Mouse (Mus musculus): ENCODE results near the gene Col9a3. TPM values are rescaled to one million over a fixed set of nuclear protein-coding genes. Genes with fewer than 3 reads are reported as not detected.

Col9a3 gene
- polyA plus RNA-seq, 1 experiment from 2014 or later: 7.3 TPM

DNA sequence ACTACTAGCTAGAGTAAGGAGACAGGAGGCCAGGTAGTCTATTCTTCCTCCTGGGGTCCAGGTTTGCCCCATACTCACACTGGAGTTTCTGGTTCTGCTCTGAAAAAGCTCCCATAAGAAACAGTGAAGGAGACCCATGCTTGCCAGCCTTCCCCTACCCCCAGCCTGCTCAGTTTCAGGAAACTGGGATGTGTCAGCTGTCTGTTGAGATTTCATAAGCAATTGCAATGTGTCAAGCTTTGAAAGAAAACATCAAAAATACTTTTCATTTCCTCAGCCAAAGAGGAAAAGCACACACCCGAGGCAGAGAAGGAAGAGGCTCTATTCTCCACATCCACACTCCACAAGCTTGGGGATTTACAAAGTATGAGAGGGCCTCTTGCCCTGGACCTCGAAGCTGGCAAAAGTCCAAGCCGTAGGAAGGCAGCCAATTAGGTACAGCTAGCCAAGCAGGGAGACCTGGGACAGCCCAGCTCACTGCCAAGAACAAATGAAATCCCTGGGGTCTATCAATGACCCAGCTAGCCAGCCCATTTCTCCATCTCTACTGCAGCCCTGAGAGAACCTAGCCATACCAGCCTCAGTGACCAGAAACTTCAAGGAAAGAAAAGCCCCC, 28.5 kb upstream of the Col9a3 start:
- ATAC-seq (replicated peaks; ENCODE audit: low FRiP score): no peak
- Histone ChIP-seq H3K36me3 (ENCODE audit: control insufficient read depth, insufficient read depth, low read length) (no peaks in the 10 kb centered on the region), H3K4me1 (replicated peaks; ENCODE audit: control insufficient read depth, insufficient read depth, low read length) (no peaks in the 10 kb centered on the region), H3K4me3 (ENCODE audit: low read depth, low read length) (no peak overlapping the region), H3K27ac (ENCODE audit: low read depth, low read length) (no peak overlapping the region), H3K9me3 (ENCODE audit: control insufficient read depth, low read length) (no peaks in the 10 kb centered on the region), H3K4me2 (ENCODE audit: low read depth, low read length, severe bottlenecking) (no peak overlapping the region), H3K27me3 (ENCODE audit: control insufficient read depth, insufficient read depth, low read length) (no peaks in the 10 kb centered on the region), H3K9ac (ENCODE audit: low read length) (no peak overlapping the region)
- WGBS: 66% methylated on average over 3 of the region's 3 CpGs
- DNase-seq (ENCODE audit: low spot score): no peak

GRCm38 (mm10) chr2:180576482-180576881, 21.1 kb upstream of the Col9a3 start:
- no peak overlapping the region for H3K4me3 ChIP-seq (ENCODE audit: low read depth, low read length)
- no peaks in the 10 kb centered on the region for H3K27me3 ChIP-seq (ENCODE audit: control insufficient read depth, insufficient read depth, low read length)
- ATAC-seq (replicated peaks; ENCODE audit: low FRiP score) (no peak), DNase-seq (ENCODE audit: low spot score) (no peak)
- no peaks in the 10 kb centered on the region for H3K9me3 ChIP-seq (ENCODE audit: control insufficient read depth, low read length)
- no peaks in the 10 kb centered on the region for H3K4me1 ChIP-seq (replicated peaks; ENCODE audit: control insufficient read depth, insufficient read depth, low read length)
- H3K9ac ChIP-seq (ENCODE audit: low read length): no peak overlapping the region
- H3K27ac ChIP-seq (ENCODE audit: low read depth, low read length): no peak overlapping the region
- no peaks in the 10 kb centered on the region for H3K36me3 ChIP-seq (ENCODE audit: control insufficient read depth, insufficient read depth, low read length)
- WGBS: 54% methylated on average over 4 of the region's 4 CpGs
- no peak overlapping the region for H3K4me2 ChIP-seq (ENCODE audit: low read depth, low read length, severe bottlenecking)

GRCm38 (mm10) chr2:180578686-180579085, 18.9 kb upstream of the Col9a3 start:
- ATAC-seq (replicated peaks; ENCODE audit: low FRiP score) (no peak), DNase-seq (ENCODE audit: low spot score) (peak; percentile 90)
- Histone ChIP-seq H3K4me1 (replicated peaks; ENCODE audit: control insufficient read depth, insufficient read depth, low read length) (peaks cover 6% of the 10 kb centered on the region), H3K4me3 (ENCODE audit: low read depth, low read length) (no peak overlapping the region), H3K27ac (ENCODE audit: low read depth, low read length) (no peak overlapping the region), H3K9me3 (ENCODE audit: control insufficient read depth, low read length) (no peaks in the 10 kb centered on the region), H3K36me3 (ENCODE audit: control insufficient read depth, insufficient read depth, low read length) (no peaks in the 10 kb centered on the region), H3K27me3 (ENCODE audit: control insufficient read depth, insufficient read depth, low read length) (no peaks in the 10 kb centered on the region), H3K4me2 (ENCODE audit: low read depth, low read length, severe bottlenecking) (no peak overlapping the region), H3K9ac (ENCODE audit: low read length) (no peak overlapping the region)
- 8% methylated on average over 3 of the region's 3 CpGs for WGBS

- H3K4me2 ChIP-seq (ENCODE audit: low read depth, low read length, severe bottlenecking): no peak within 1 kb of the TSS
- ATAC-seq (replicated peaks; ENCODE audit: low FRiP score) (no peak), DNase-seq (ENCODE audit: low spot score) (no peak)
- no peak within 1 kb of the TSS for H3K4me3 ChIP-seq (ENCODE audit: low read depth, low read length)
- H3K27ac ChIP-seq (ENCODE audit: low read depth, low read length): no peak within 1 kb of the TSS
- no peak within 1 kb of the TSS for H3K9ac ChIP-seq (ENCODE audit: low read length)
- H3K4me1 ChIP-seq (replicated peaks; ENCODE audit: control insufficient read depth, insufficient read depth, low read length): peaks cover 8% of the 10 kb centered on the region
- H3K36me3 ChIP-seq (ENCODE audit: control insufficient read depth, insufficient read depth, low read length): peaks cover 3% of the 10 kb centered on the region; the same call in 1 of the 2 replicates
- no peaks in the 10 kb centered on the region for H3K27me3 ChIP-seq (ENCODE audit: control insufficient read depth, insufficient read depth, low read length)
- WGBS: 82% methylated on average over 3 of the region's 3 CpGs
- H3K9me3 ChIP-seq (ENCODE audit: control insufficient read depth, low read length): no peaks in the 10 kb centered on the region
These were observed 16.6 kb upstream of the Col9a3 start, which contains the start of gene Mrgbp for GRCm38 (mm10) chr2:180581002-180581401. Gene Mrgbp (plus strand): TSS chr2:180581304.

DNA sequence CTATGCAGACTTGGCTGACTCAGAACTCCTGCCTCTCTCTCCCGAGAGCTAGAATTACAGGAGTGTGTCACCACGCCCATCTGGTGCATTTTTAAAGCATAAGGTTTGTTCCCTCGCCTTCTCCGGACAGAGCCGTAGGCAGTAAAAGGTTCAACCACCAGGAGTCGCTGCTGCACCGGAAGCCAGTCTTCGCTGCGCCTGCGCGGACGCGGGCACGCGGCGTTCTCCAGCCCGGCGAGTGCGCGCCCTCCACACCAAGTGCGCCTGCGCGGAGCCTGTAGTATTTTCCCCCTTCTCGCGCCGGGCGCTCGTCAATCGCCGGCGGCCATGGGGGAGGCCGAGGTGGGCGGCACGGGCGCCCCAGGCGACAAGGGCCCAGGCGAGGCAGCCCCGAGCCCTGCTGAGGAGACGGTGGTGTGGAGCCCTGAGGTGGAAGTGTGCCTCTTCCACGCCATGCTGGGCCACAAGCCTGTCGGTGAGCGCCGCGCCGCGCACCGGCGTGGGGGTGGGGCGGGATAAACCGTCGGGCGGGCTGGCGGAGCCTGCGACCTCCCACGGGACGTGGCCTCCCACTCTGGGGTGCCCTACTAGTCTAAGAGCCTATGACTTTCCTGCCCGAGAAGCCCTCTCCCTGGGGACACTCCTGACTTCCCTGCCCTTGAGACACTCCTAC, 15.0 kb upstream of the Col9a3 start:
- under 1% methylated on average over 51 of the region's 57 CpGs for whole genome bisulfite sequencing
- peak overlapping the region; percentile 96 for H3K9ac ChIP-seq (ENCODE audit: low read length)
- peak; percentile 98 for DNase-seq (ENCODE audit: low spot score)

DNA sequence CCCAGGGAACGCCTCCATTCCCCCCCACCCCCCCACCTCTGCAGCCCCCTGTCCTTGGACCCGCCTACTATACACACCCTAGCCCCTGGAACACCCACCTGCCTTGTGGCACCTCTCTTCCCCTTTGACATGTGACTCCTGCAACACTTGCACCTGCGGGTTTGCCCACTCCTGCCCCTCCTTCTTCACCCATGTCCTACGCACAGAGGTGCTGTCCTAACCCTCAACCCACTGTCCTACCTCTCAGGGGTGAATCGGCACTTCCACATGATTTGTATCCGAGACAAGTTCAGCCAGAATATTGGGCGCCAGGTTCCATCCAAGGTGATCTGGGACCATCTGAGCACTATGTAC, 14.5 kb upstream of the Col9a3 start:
- Histone ChIP-seq H3K27ac (ENCODE audit: low read depth, low read length) (no peak overlapping the region), H3K4me3 (ENCODE audit: low read depth, low read length) (peak overlapping the region; percentile 88), H3K27me3 (ENCODE audit: control insufficient read depth, insufficient read depth, low read length) (no peaks in the 10 kb centered on the region), H3K9me3 (ENCODE audit: control insufficient read depth, low read length) (no peaks in the 10 kb centered on the region), H3K4me1 (replicated peaks; ENCODE audit: control insufficient read depth, insufficient read depth, low read length) (peaks cover 8% of the 10 kb centered on the region), H3K9ac (ENCODE audit: low read length) (peak overlapping the region; percentile 96), H3K4me2 (ENCODE audit: low read depth, low read length, severe bottlenecking) (peak overlapping the region; percentile 78), H3K36me3 (ENCODE audit: control insufficient read depth, insufficient read depth, low read length) (peaks cover 6% of the 10 kb centered on the region; the same call in 1 of the 2 replicates)
- no peak for DNase-seq (ENCODE audit: low spot score)
- ATAC-seq (replicated peaks; ENCODE audit: low FRiP score): peak; percentile 58
- 30% methylated on average over 6 of the region's 7 CpGs for WGBS

More for the DNA sequence above, 15.0 kb upstream of the Col9a3 start:
- Histone ChIP-seq H3K4me2 (ENCODE audit: low read depth, low read length, severe bottlenecking) (peak overlapping the region; percentile 78), H3K36me3 (ENCODE audit: control insufficient read depth, insufficient read depth, low read length) (peaks cover 6% of the 10 kb centered on the region; the same call in 1 of the 2 replicates), H3K27me3 (ENCODE audit: control insufficient read depth, insufficient read depth, low read length) (no peaks in the 10 kb centered on the region), H3K4me3 (ENCODE audit: low read depth, low read length) (peak overlapping the region; percentile 88), H3K9me3 (ENCODE audit: control insufficient read depth, low read length) (no peaks in the 10 kb centered on the region), H3K4me1 (replicated peaks; ENCODE audit: control insufficient read depth, insufficient read depth, low read length) (peaks cover 8% of the 10 kb centered on the region), H3K27ac (ENCODE audit: low read depth, low read length) (peak overlapping the region; percentile 50)
- peak; percentile 82 for ATAC-seq (replicated peaks; ENCODE audit: low FRiP score)

- H3K36me3 ChIP-seq (ENCODE audit: control insufficient read depth, insufficient read depth, low read length): peaks cover 9% of the 10 kb centered on the region; the same call in 1 of the 2 replicates
- H3K27me3 ChIP-seq (ENCODE audit: control insufficient read depth, insufficient read depth, low read length): no peaks in the 10 kb centered on the region
- H3K9ac ChIP-seq (ENCODE audit: low read length): peak overlapping the region; percentile 84
- peaks cover under 1% of the 10 kb centered on the region for H3K4me1 ChIP-seq (replicated peaks; ENCODE audit: control insufficient read depth, insufficient read depth, low read length)
- H3K27ac ChIP-seq (ENCODE audit: low read depth, low read length): peak overlapping the region; percentile 84
- peak overlapping the region; percentile 85 for H3K4me3 ChIP-seq (ENCODE audit: low read depth, low read length)
- 46% methylated on average over 6 of the region's 6 CpGs for WGBS
- ATAC-seq (replicated peaks; ENCODE audit: low FRiP score) (peak; percentile 30), DNase-seq (ENCODE audit: low spot score) (no peak)
- peak overlapping the region; percentile 73 for H3K4me2 ChIP-seq (ENCODE audit: low read depth, low read length, severe bottlenecking)
- H3K9me3 ChIP-seq (ENCODE audit: control insufficient read depth, low read length): no peaks in the 10 kb centered on the region
These were observed 8.9 kb upstream of the Col9a3 start for GRCm38 (mm10) chr2:180588736-180589122.

DNA sequence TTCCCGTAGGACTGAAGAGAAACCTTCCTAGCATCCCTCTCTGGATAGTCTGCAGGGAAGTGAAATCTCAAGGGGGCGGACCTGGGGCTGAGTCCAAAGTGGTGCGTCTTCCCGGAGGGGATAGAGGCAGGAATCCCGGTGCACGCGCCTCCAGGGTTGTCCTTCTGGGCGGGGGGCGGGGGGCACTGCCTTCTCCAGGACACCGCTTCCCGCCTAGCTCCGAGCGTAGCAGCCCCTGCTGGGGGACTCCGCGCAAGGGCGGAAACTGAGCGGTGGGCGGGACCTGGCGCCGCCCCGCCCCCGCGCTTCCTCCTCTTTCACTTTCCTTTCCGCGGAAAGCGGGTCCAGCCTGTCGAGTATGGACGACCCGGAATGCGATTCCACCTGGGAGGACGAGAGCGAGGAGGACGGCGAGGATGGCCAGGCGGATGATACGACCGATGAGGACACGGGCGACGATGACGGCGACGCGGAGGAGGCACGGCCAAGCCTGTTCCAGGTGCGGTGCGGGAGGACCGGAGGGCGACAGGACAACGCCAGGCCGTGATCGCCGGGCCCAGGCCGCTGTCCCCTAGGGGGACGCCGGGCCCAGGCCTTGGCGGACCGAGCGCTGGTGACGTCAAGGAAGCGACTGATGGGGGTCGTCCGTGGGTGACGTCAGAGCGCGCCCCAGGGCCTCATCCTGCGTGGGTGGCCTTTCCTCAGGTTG, 8.3 kb upstream of the Col9a3 start, which contains the start of gene Ogfr:
TSS of gene Ogfr (plus strand) at position 123 of the 709 bp plus-strand sequence.
- Histone ChIP-seq H3K36me3 (ENCODE audit: control insufficient read depth, insufficient read depth, low read length) (peaks cover 9% of the 10 kb centered on the region; the same call in 1 of the 2 replicates), H3K4me1 (replicated peaks; ENCODE audit: control insufficient read depth, insufficient read depth, low read length) (no peaks in the 10 kb centered on the region; the same call in 1 of the 2 replicates)
- WGBS: under 1% methylated on average over 56 of the region's 67 CpGs

More for the DNA sequence above, 8.3 kb upstream of the Col9a3 start, which contains the start of gene Ogfr:
- no peaks in the 10 kb centered on the region for H3K27me3 ChIP-seq (ENCODE audit: control insufficient read depth, insufficient read depth, low read length)
- DNase-seq (ENCODE audit: low spot score) (peak; percentile 92), ATAC-seq (replicated peaks; ENCODE audit: low FRiP score) (peak; percentile 93)
- H3K9me3 ChIP-seq (ENCODE audit: control insufficient read depth, low read length): no peaks in the 10 kb centered on the region
- H3K4me2 ChIP-seq (ENCODE audit: low read depth, low read length, severe bottlenecking): peak within 1 kb of the TSS; percentile 73
- peak within 1 kb of the TSS; percentile 84 for H3K27ac ChIP-seq (ENCODE audit: low read depth, low read length)
- H3K4me3 ChIP-seq (ENCODE audit: low read depth, low read length): peak within 1 kb of the TSS; percentile 85
- peak within 1 kb of the TSS; percentile 84 for H3K9ac ChIP-seq (ENCODE audit: low read length)
